Mouse (Mus musculus): ENCODE data around the gene Disc1. TPM values are rescaled to one million over a fixed set of nuclear protein-coding genes. Genes with fewer than 3 reads are reported as not detected.

The Disc1 gene
- polyA plus RNA-seq, 1 experiment: 1.5 TPM

GRCm38 (mm10) chr8:125226989-125227624 is 173.1 kb downstream of the Disc1 start:
- Histone ChIP-seq H3K27ac (ENCODE audit: control insufficient read depth, insufficient read depth, low read depth, low read length, poor library complexity) (peak overlapping the region; percentile 32; the same call in 1 of the 2 replicates), H3K4me3 (replicated peaks; ENCODE audit: control insufficient read depth, low read depth, low read length) (no peak overlapping the region), H3K4me1 (ENCODE audit: control insufficient read depth, insufficient read depth, low read length) (peaks cover 4% of the 10 kb centered on the region)
- TF ChIP-seq CTCF (IDR thresholded peaks at IDR 0.05; ENCODE audit: control insufficient read depth, insufficient read depth, low read length) (no peak), POLR2A (IDR thresholded peaks at IDR 0.05; ENCODE audit: borderline replicate concordance, control insufficient read depth, low read depth, low read length) (no peak)
- WGBS: 19% methylated on average over 14 of the region's 14 CpGs

GRCm38 (mm10) chr8:125230526-125231131 is 176.6 kb downstream of the Disc1 start:
- 81% methylated on average over 5 of the region's 5 CpGs for WGBS
- H3K4me1 ChIP-seq (ENCODE audit: control insufficient read depth, insufficient read depth, low read length): peaks cover 2% of the 10 kb centered on the region
- H3K4me3 ChIP-seq (replicated peaks; ENCODE audit: control insufficient read depth, low read depth, low read length): no peak overlapping the region
- TF ChIP-seq CTCF (IDR thresholded peaks at IDR 0.05; ENCODE audit: control insufficient read depth, insufficient read depth, low read length) (no peak), POLR2A (IDR thresholded peaks at IDR 0.05; ENCODE audit: borderline replicate concordance, control insufficient read depth, low read depth, low read length) (no peak)
- no peak overlapping the region for H3K27ac ChIP-seq (ENCODE audit: control insufficient read depth, insufficient read depth, low read depth, low read length, poor library complexity)

GRCm38 (mm10) chr8:125232724-125233123 is 178.7 kb downstream of the Disc1 start:
- Histone ChIP-seq H3K4me3 (replicated peaks; ENCODE audit: control insufficient read depth, low read depth, low read length) (no peak overlapping the region), H3K27ac (ENCODE audit: control insufficient read depth, insufficient read depth, low read depth, low read length, poor library complexity) (no peak overlapping the region), H3K4me1 (ENCODE audit: control insufficient read depth, insufficient read depth, low read length) (peaks cover 1% of the 10 kb centered on the region)
- TF ChIP-seq POLR2A (IDR thresholded peaks at IDR 0.05; ENCODE audit: borderline replicate concordance, control insufficient read depth, low read depth, low read length): no peak
- no peak for TF ChIP-seq CTCF (IDR thresholded peaks at IDR 0.05; ENCODE audit: control insufficient read depth, insufficient read depth, low read length)
- 70% methylated on average over 9 of the region's 9 CpGs for WGBS

- H3K27ac ChIP-seq (ENCODE audit: control insufficient read depth, insufficient read depth, low read depth, low read length, poor library complexity): no peak overlapping the region; the same call in 1 of the 2 replicates
- WGBS: 87% methylated on average over 22 of the region's 22 CpGs
- no peak overlapping the region for H3K4me3 ChIP-seq (replicated peaks; ENCODE audit: control insufficient read depth, low read depth, low read length)
- no peaks in the 10 kb centered on the region; the same call in none of the 2 replicates for H3K4me1 ChIP-seq (ENCODE audit: control insufficient read depth, insufficient read depth, low read length)
- TF ChIP-seq CTCF (IDR thresholded peaks at IDR 0.05; ENCODE audit: control insufficient read depth, insufficient read depth, low read length): no peak
- no peak for TF ChIP-seq POLR2A (IDR thresholded peaks at IDR 0.05; ENCODE audit: borderline replicate concordance, control insufficient read depth, low read depth, low read length)
Observed at GRCm38 (mm10) chr8:125235898-125236835, 182.2 kb downstream of the Disc1 start.

GRCm38 (mm10) chr8:125240763-125241162 is 186.8 kb downstream of the Disc1 start:
- Histone ChIP-seq H3K27ac (ENCODE audit: control insufficient read depth, insufficient read depth, low read depth, low read length, poor library complexity) (no peak overlapping the region), H3K4me3 (replicated peaks; ENCODE audit: control insufficient read depth, low read depth, low read length) (no peak overlapping the region), H3K4me1 (ENCODE audit: control insufficient read depth, insufficient read depth, low read length) (no peaks in the 10 kb centered on the region; the same call in none of the 2 replicates)
- WGBS: 22% methylated on average over 4 of the region's 4 CpGs
- TF ChIP-seq CTCF (IDR thresholded peaks at IDR 0.05; ENCODE audit: control insufficient read depth, insufficient read depth, low read length): no peak
- no peak for TF ChIP-seq POLR2A (IDR thresholded peaks at IDR 0.05; ENCODE audit: borderline replicate concordance, control insufficient read depth, low read depth, low read length)

GRCm38 (mm10) chr8:125242382-125242781 is 188.4 kb downstream of the Disc1 start:
- no peak for TF ChIP-seq POLR2A (IDR thresholded peaks at IDR 0.05; ENCODE audit: borderline replicate concordance, control insufficient read depth, low read depth, low read length)
- TF ChIP-seq CTCF (IDR thresholded peaks at IDR 0.05; ENCODE audit: control insufficient read depth, insufficient read depth, low read length): no peak
- Histone ChIP-seq H3K4me3 (replicated peaks; ENCODE audit: control insufficient read depth, low read depth, low read length) (no peak overlapping the region), H3K27ac (ENCODE audit: control insufficient read depth, insufficient read depth, low read depth, low read length, poor library complexity) (no peak overlapping the region), H3K4me1 (ENCODE audit: control insufficient read depth, insufficient read depth, low read length) (no peaks in the 10 kb centered on the region; the same call in none of the 2 replicates)
- 80% methylated on average over 10 of the region's 10 CpGs for WGBS

- H3K4me1 ChIP-seq (ENCODE audit: control insufficient read depth, insufficient read depth, low read length): no peaks in the 10 kb centered on the region; the same call in none of the 2 replicates
- 56% methylated on average over 4 of the region's 4 CpGs for WGBS
- no peak overlapping the region for H3K27ac ChIP-seq (ENCODE audit: control insufficient read depth, insufficient read depth, low read depth, low read length, poor library complexity)
- no peak overlapping the region for H3K4me3 ChIP-seq (replicated peaks; ENCODE audit: control insufficient read depth, low read depth, low read length)
- TF ChIP-seq CTCF (IDR thresholded peaks at IDR 0.05; ENCODE audit: control insufficient read depth, insufficient read depth, low read length) (no peak), POLR2A (IDR thresholded peaks at IDR 0.05; ENCODE audit: borderline replicate concordance, control insufficient read depth, low read depth, low read length) (no peak)
Observed at GRCm38 (mm10) chr8:125242921-125243320, 188.9 kb downstream of the Disc1 start.
